9 mouse cellular contexts compared by ENCODE assay signal in the genomic region with DNA sequence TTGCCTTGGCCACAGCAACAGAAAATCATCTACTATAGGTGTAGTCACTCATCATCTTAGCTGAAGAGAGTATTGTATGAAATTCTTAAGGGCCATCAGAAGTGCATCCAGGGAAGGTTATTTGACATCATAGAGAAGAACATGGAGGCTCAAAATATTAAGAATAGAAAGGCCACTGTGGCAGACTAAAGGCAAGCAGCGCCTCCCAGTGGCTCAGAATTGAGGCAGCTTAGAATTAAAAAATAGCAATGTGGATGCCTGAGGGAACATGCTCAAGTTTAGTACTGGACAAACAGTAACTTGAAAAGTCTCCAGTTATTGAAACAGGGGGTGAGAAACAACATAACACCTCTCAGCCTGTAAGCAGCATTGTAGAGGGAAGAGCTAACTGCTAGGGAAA.
A peak's percentile ranks its signal among the peaks of the same experiment; 100 is the strongest.
DNase-seq lines count a peak whose midpoint lies in the region; ATAC-seq and TF ChIP-seq lines count a peak whose summit lies in the region.
"Had no signal": no experiment of that assay in that cellular context is flagged by ENCODE, and none has a peak within 500 bp of the region (broad histone marks: within the 10 kb centered on the region; RNA-seq: fewer than 3 reads in every experiment).

No protein-coding gene starts in this region.

- no peak overlapping the region for H3K4me3 ChIP-seq in midbrain, postnatal 0 days (ENCODE audit: low read depth, low read length)
- no peak overlapping the region for H3K4me3 ChIP-seq in midbrain, embryonic 15.5 days
- H3K4me3 ChIP-seq in midbrain, embryonic 16.5 days (ENCODE audit: low read depth, low read length), result no peak overlapping the region
- H3K4me3 ChIP-seq: liver, embryonic 15.5 days had no signal

- H3K4me1 ChIP-seq in midbrain, postnatal 0 days (ENCODE audit: insufficient read depth, low read length), result no peaks in the 10 kb centered on the region
- H3K4me1 ChIP-seq in midbrain, embryonic 15.5 days, result no peaks in the 10 kb centered on the region
- no peaks in the 10 kb centered on the region for H3K4me1 ChIP-seq in midbrain, embryonic 16.5 days (ENCODE audit: control insufficient read depth, insufficient read depth, low read length)
- H3K4me1 ChIP-seq: liver, embryonic 15.5 days had no signal

- no peak for ATAC-seq in midbrain, postnatal 0 days (ENCODE audit: low FRiP score)
- no peak for ATAC-seq in midbrain, embryonic 15.5 days (replicated peaks)
- ATAC-seq in midbrain, embryonic 16.5 days, result no peak

- H3K9ac ChIP-seq in midbrain, postnatal 0 days (replicated peaks; ENCODE audit: low read length, poor library complexity, severe bottlenecking), result no peak overlapping the region
- no peak overlapping the region for H3K9ac ChIP-seq in midbrain, embryonic 15.5 days
- no peak overlapping the region for H3K9ac ChIP-seq in midbrain, embryonic 16.5 days (ENCODE audit: low read depth, low read length)
- H3K9ac ChIP-seq: liver, embryonic 15.5 days had no signal

- no peak overlapping the region for H3K27ac ChIP-seq in midbrain, postnatal 0 days (ENCODE audit: low read depth, low read length)
- H3K27ac ChIP-seq in midbrain, embryonic 15.5 days, result no peak overlapping the region
- no peak overlapping the region for H3K27ac ChIP-seq in midbrain, embryonic 16.5 days (ENCODE audit: low read length)
- H3K27ac ChIP-seq: liver, embryonic 15.5 days had no signal

- TF ChIP-seq CTCF in midbrain, postnatal 0 days (IDR thresholded peaks at IDR 0.05), result peak; percentile 57

- no peaks in the 10 kb centered on the region for H3K9me3 ChIP-seq in midbrain, postnatal 0 days (ENCODE audit: low read length)
- H3K9me3 ChIP-seq in midbrain, embryonic 15.5 days, result no peaks in the 10 kb centered on the region
- no peaks in the 10 kb centered on the region for H3K9me3 ChIP-seq in midbrain, embryonic 16.5 days (replicated peaks; ENCODE audit: control insufficient read depth, low read length, poor library complexity, severe bottlenecking)
- H3K9me3 ChIP-seq: liver, embryonic 15.5 days had no signal

- H3K4me2 ChIP-seq in midbrain, postnatal 0 days (ENCODE audit: low read depth, low read length, poor library complexity, severe bottlenecking), result no peak overlapping the region
- no peak overlapping the region for H3K4me2 ChIP-seq in midbrain, embryonic 15.5 days
- H3K4me2 ChIP-seq in midbrain, embryonic 16.5 days (ENCODE audit: low read length), result no peak overlapping the region
- H3K4me2 ChIP-seq: liver, embryonic 15.5 days had no signal

- DNase-seq in frontal cortex, postnatal 36 days (ENCODE audit: low spot score in 2 of 2), result peak; percentile 17 to 36
- no peak for DNase-seq in frontal cortex, postnatal 10 days (ENCODE audit: low spot score in 2 of 2)
- DNase-seq in midbrain, postnatal 0 days (ENCODE audit: low spot score), result no peak
- DNase-seq in c-Kit-positive CD71-negative TER-119-negative erythroid progenitor cells, embryonic 14.5 days (ENCODE audit: low read depth), result peak; percentile 7
- DNase-seq in kidney, postnatal 25 days, result peak; percentile 32 to 68
- peak; percentile 50 for DNase-seq in splenic B cell, adult 2 months (ENCODE audit: low read depth, low spot score)

- no peaks in the 10 kb centered on the region for H3K27me3 ChIP-seq in midbrain, postnatal 0 days (ENCODE audit: insufficient read depth, low read length)
- no peaks in the 10 kb centered on the region for H3K27me3 ChIP-seq in midbrain, embryonic 15.5 days (replicated peaks)
- H3K27me3 ChIP-seq in splenic B cell, adult 2 months (ENCODE audit: control insufficient read depth, insufficient read depth, low read length, poor library complexity, severe bottlenecking), result no peaks in the 10 kb centered on the region
- no peaks in the 10 kb centered on the region for H3K27me3 ChIP-seq in midbrain, embryonic 16.5 days (ENCODE audit: control insufficient read depth, insufficient read depth, low read depth, low read length)
- H3K27me3 ChIP-seq: liver, embryonic 15.5 days had no signal

- no peaks in the 10 kb centered on the region for H3K36me3 ChIP-seq in midbrain, postnatal 0 days (ENCODE audit: insufficient read depth, low read length)
- H3K36me3 ChIP-seq in midbrain, embryonic 15.5 days (replicated peaks), result 0 out of 2 replicates have a peak, but pooled peaks cover 3% of the 10 kb centered on the region
- no peaks in the 10 kb centered on the region for H3K36me3 ChIP-seq in splenic B cell, adult 2 months (ENCODE audit: control insufficient read depth, insufficient read depth, low read length, poor library complexity, severe bottlenecking)
- H3K36me3 ChIP-seq in midbrain, embryonic 16.5 days (ENCODE audit: control insufficient read depth, insufficient read depth, low read length), result no peaks in the 10 kb centered on the region
- H3K36me3 ChIP-seq: liver, embryonic 15.5 days had no signal

- WGBS in midbrain, postnatal 0 days, result 44% methylated on average over 1 of the region's 1 CpGs
- 56% methylated on average over 1 of the region's 1 CpGs for WGBS in midbrain, embryonic 15.5 days
- 46% methylated on average over 1 of the region's 1 CpGs for WGBS in midbrain, embryonic 16.5 days

Comparison
In these comparisons a context has a peak if more than half of its experiments do, and no peak if none do; other contexts are left out.
1. DNase-seq: peak in frontal cortex, postnatal 36 days (2 of 2), c-Kit-positive CD71-negative TER-119-negative erythroid progenitor cells, embryonic 14.5 days (single experiment), kidney, postnatal 25 days (2 of 2) and splenic B cell, adult 2 months (single experiment); none in frontal cortex, postnatal 10 days (0 of 2) and midbrain, postnatal 0 days (single experiment).